34 mouse cellular contexts compared by ENCODE assay signal in genomic region chr5:81790710-81791109, GRCm38 (mm10).
"Had no signal": no experiment of that assay in that cellular context is flagged by ENCODE, and none has a peak within 500 bp of the region (broad histone marks: within the 10 kb centered on the region; RNA-seq: fewer than 3 reads in every experiment).

No protein-coding gene starts in this region.

- ATAC-seq: hindbrain, embryonic 16.5 days; hindbrain, postnatal 0 days; inflammation-experienced regulatory T-cells, adult 6 months; intestine, embryonic 15.5 days; intestine, embryonic 16.5 days; intestine, postnatal 0 days had no signal

- H3K4me3 ChIP-seq: heart, embryonic 12.5 days; heart, embryonic 13.5 days; heart, embryonic 15.5 days; hindbrain, embryonic 10.5 days; hindbrain, embryonic 12.5 days; hindbrain, embryonic 13.5 days; hindbrain, embryonic 15.5 days; intestine, embryonic 15.5 days; kidney, embryonic 15.5 days; layer of hippocampus, adult 2 months; left cerebral cortex, adult 2 months had no signal

- H3K4me1 ChIP-seq: heart, embryonic 12.5 days; heart, embryonic 13.5 days; heart, embryonic 15.5 days; hindbrain, embryonic 12.5 days; hindbrain, embryonic 13.5 days; hindbrain, embryonic 15.5 days; intestine, embryonic 15.5 days; kidney, embryonic 15.5 days had no signal

- H3K27ac ChIP-seq: heart, embryonic 13.5 days; heart, embryonic 15.5 days; hindbrain, embryonic 10.5 days; hindbrain, embryonic 12.5 days; hindbrain, embryonic 13.5 days; hindbrain, embryonic 14.5 days; hindbrain, embryonic 15.5 days; hindbrain, postnatal 0 days; intestine, embryonic 15.5 days; kidney, embryonic 15.5 days; kidney, postnatal 0 days; layer of hippocampus, adult 2 months; left cerebral cortex, adult 2 months had no signal

- H3K9ac ChIP-seq: heart, embryonic 12.5 days; heart, embryonic 13.5 days; heart, embryonic 15.5 days; hindbrain, embryonic 12.5 days; hindbrain, embryonic 13.5 days; hindbrain, embryonic 14.5 days; hindbrain, embryonic 15.5 days; intestine, embryonic 15.5 days; kidney, embryonic 15.5 days had no signal

- H3K9me3 ChIP-seq: heart, embryonic 12.5 days; heart, embryonic 13.5 days; intestine, embryonic 15.5 days; kidney, embryonic 15.5 days had no signal

- H3K36me3 ChIP-seq: heart, embryonic 15.5 days; intestine, embryonic 15.5 days had no signal

- H3K27me3 ChIP-seq: heart, embryonic 12.5 days; heart, embryonic 13.5 days; heart, embryonic 15.5 days; hindbrain, embryonic 12.5 days; hindbrain, embryonic 13.5 days; hindbrain, embryonic 15.5 days; intestine, embryonic 15.5 days; kidney, embryonic 15.5 days had no signal

- H3K4me2 ChIP-seq: heart, embryonic 11.5 days; heart, embryonic 12.5 days; heart, embryonic 13.5 days; heart, embryonic 15.5 days; hindbrain, embryonic 12.5 days; hindbrain, embryonic 13.5 days; hindbrain, embryonic 14.5 days; hindbrain, embryonic 15.5 days; intestine, embryonic 15.5 days; kidney, embryonic 15.5 days had no signal

- DNase-seq: heart, postnatal 14 days; heart, postnatal 36 days; heart, postnatal 4 days; kidney, adult 11 months; kidney, adult 18-20 months; kidney, adult 2 months; kidney, adult 8-10 months; kidney, adult 9 months; kidney, postnatal 10 days; kidney, postnatal 14 days; kidney, postnatal 25 days; kidney, postnatal 36 days; kidney, postnatal 4 days; layer of hippocampus, adult 9-11 months; layer of hippocampus, postnatal 36 days had no signal
